Mouse (Mus musculus): Measurements from ENCODE around the gene Prickle1.

Prickle1 gene

DNA sequence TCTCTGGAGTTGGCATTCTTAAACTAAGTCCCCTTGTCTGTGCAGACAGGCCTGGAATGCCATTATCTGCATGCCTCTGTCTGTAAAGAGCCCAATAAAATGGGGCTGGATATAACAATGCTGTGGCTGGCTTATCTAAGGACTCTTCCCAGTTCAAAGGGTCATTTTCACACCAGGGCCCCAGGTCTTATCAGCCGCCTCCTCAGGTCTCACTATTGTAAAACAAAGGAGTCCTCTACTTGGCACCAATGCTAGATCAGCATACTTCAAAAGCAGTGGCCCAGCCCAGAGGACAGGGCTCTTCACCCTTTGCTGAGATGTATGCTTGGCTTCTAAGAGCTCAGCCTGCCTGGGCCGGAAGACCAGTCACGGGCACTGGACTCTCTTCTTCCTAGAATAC is 56.3 kb downstream of the Prickle1 start:
- no peak for DNase-seq (ENCODE audit: low spot score)

DNA sequence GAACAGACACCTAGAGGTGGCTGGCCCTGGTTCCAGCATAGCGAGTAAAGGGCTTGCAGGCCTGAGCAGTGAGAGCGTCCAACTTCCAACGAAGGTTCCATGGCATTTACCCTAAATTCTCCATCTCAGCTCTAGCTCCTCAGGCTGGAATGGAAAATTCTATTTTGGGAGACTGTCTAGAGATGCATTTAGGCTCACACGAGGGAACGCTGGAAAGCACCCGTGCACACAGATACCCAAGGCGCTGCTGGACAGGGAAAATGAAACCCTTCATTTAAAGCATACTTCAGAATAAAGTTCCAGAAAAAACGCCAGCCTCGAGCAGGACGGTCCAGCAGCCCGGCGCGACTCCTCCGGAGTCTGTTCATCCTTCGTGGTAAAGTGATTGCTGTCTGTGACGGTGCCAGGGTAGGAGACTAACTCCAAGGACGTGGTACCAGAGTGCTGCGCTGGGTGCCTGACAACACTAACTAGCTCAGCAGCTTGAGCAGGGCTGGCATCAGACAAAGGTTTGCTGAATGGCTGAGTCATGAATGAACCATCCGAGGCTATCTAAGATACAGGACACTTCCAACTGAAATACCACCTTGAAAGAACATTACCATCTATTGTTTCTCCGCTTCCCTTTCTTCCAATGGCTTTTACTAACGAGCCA is 57.0 kb downstream of the Prickle1 start:
- DNase-seq (ENCODE audit: low spot score) = no peak

DNA sequence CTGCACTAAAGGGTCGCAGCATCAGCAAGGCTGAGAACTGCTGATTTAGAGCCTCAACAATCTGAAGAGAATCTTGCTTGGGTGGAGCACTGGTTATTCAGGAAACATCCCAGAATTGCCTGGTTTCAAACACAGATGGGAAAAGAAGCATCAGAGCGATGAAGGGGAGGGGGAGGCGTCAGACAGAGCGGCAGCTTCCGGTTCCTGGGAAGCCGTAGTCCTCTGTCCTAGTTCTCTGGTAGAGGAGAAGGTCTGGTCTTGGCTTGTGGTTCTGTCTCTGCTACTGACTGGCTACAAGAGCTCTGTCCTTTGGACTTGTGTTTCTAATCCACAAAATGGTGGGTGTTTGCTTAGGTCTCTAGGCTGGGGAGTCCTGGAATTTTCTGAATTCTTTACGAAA is 57.9 kb downstream of the Prickle1 start:
- DNase-seq (ENCODE audit: low spot score) = no peak

DNA sequence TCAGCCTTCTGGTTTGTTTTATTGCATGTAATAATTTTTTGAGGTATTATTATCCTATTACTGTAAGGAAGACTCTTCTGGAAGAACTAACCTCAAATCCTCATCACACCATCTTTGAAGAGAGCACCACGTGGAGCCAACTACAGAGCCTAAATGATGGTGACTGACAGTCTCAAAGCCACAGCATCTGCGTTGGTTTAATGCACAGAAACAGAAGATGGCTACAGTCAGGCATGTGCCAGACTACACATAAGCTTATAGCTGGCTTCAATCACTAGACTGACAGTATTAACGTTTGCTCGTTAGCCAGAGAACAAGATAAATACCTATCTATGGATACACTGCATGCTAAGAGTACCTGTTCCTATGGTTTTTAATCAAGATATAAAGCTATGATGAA is 59.5 kb downstream of the Prickle1 start:
- no peak for DNase-seq (ENCODE audit: low spot score)

DNA sequence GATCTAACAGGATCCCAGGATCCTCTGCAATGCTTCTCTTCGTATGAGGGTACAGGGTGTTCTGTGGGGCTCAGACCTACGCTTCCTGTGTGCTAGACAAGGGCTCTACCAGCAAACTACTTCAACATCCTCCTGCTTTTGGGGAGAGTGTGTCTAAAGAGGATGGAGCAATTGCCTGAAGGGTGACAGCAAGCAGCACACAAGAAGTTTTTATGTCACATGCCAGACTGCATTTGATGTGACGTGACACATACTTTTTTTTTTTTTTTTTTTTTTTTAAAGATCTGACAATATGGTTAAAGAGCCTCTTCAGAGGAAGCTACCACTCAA is 65.0 kb downstream of the Prickle1 start:
- DNase-seq (ENCODE audit: low spot score) = no peak

DNA sequence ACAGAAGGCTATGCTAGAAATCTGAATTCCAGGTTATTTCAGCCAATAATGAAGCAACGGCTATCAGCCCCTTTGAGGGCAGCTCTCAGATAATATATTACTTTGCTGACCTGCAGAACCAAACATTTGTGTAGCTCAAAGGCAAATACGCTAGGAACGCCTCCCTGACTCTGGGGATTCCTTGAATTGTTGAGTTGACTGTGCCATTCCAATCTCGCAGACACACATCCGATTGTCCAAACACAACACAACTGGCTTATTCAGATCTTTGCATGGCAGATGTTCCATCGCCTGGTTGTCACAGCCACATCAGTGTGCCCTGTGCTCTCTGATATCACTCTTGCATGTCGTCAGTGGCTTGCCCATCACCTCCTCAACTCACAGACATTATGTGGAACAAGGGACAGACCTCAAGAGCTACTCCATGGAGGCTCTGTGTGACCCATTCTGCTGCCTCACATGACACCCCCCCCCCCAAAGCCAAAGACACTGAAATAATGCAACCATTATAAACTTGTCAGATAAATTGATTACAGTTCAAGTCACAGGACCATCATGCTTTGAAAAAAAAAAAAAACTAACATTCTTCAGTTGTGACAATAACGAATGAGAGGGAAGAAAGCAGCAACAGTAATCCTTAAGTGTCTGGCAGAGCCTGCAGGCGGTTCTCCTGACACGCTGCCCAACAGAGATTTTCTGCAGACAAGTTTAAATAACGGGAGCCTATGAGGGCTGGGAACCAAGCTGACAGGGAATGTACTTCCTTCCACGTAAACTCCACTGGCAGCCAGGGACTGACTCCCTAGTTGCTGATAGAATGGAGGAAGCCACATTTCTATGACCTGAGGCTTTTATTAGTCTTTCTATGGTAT is 65.6 kb downstream of the Prickle1 start:
- DNase-seq (ENCODE audit: low spot score) = no peak

DNA sequence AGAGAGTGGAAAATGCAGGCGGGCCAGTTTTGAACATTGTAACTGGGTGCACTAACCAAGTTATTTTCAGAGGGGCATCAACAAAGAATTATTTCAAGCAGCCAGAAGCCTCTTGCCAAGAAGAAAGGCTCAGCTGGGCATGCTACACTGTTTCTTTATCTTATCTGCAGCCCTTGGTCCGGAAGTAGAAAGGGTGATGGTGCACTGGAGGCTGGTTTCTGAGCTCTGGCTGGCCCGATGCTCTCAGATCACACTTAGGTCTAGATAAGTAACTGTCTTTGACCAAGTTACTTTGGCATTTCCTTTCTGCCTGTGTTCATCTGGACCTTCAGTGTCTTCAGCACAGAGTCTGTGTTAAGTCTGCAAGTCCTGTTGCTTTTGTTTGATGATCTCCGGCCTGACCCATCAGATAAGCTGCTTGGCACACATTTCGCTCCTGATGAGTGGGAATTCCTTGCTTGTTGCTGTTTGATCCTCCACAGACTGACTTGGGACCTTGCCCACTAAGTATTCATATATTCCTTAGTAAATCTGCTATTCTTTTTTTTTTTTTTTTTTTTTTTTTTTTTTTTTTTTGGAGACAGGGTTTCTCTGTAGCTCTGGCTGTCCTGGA is 70.3 kb downstream of the Prickle1 start:
- DNase-seq (ENCODE audit: low spot score) = no peak

DNA sequence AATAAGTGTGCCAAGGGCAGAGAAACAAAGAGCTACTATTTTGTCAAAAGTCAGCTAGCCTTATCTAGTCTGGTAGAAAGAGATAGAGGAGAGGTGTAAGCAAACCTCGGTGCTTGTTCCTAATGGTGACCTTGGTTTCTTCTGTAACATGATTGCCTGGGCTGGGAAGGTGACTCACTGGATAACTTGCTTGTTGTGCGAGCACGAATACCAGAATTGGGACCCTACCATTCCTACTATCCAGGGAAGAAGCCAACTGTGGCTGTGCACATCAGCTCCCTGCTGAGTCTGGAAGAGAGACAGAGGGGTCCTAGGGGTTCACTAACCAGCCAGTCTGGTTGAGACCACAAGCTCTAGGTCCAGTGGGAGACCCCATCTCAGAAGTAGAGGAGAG is 73.9 kb downstream of the Prickle1 start:
- no peak for DNase-seq (ENCODE audit: low spot score)

DNA sequence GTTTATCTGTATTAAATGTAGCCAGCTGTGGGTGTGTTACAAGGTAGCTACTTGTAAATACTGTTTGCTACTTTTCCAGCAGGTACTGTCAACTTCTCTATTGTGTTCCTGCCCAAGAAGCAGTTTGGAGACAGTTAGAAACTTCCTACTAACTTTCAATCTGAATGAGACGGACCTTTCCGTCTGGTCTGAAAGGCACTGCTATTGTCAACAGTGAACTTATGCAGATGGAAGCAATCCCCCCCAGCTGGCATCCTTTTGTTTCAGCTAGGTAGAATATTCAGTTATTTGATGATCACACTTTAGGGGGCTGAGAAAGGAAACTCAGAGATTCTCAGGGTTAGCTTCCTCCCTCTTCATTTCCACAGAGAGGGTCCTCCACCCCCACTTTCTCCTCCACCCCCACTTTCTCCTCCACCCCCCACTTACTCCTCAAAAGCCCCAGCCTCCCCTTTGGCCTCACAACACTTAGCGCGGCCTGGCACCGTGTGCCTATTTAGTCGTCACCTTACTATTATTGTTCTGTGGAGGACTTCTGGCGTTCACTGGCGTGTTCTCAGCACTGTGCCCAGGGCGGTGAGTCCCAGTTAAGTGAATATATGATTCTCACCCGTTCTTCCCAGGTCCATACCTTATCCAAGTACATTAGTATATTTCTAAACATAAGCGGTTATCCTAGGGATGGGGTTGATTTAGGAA is 74.5 kb downstream of the Prickle1 start:
- no peak for DNase-seq (ENCODE audit: low spot score)

DNA sequence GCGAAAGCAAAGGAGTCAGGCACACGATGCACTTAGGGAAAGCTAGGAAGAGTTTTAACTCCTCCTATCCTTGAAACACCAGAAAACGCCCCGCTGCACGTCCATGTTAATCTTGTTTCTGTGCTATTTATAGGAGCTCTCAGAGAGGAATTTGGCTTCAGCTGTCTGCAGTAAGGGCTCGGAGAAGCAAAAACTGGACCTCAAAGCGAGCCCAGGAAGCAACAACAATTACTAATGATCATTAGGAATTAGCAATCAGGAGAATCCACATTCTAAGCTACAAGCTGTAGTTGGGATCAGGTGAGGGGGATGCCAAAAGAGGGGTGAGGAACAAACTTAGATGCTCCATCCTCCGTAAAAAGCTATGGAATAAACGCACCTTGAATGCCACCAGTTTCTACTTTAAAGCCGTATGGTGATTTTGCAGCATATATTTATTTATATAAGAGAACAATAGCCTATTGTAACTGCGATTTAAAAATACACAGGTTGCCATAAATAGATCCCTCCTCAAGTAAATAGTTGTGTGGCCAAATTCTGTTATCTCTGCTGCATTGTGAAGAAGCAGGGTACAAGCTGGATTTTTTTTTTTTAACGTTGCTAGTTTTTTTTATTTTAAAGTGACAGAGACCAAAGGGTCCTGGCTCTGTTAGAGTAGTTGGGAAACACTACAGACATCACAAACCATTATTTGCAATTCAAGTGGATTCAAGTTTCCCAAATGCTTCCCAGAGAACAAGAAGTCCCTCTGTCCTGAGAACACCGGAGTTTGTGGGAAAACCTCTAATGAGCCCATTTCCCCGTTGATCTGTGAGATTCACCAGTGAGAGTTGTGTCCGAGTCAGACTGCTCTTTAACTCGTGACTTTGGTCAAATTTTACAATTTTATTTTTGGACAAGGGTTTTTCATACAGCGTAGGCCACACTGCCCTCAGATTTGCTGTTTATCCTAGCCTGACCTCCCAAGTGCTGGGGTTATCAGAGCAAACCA is 75.6 kb downstream of the Prickle1 start:
- no peak for DNase-seq (ENCODE audit: low spot score)

DNA sequence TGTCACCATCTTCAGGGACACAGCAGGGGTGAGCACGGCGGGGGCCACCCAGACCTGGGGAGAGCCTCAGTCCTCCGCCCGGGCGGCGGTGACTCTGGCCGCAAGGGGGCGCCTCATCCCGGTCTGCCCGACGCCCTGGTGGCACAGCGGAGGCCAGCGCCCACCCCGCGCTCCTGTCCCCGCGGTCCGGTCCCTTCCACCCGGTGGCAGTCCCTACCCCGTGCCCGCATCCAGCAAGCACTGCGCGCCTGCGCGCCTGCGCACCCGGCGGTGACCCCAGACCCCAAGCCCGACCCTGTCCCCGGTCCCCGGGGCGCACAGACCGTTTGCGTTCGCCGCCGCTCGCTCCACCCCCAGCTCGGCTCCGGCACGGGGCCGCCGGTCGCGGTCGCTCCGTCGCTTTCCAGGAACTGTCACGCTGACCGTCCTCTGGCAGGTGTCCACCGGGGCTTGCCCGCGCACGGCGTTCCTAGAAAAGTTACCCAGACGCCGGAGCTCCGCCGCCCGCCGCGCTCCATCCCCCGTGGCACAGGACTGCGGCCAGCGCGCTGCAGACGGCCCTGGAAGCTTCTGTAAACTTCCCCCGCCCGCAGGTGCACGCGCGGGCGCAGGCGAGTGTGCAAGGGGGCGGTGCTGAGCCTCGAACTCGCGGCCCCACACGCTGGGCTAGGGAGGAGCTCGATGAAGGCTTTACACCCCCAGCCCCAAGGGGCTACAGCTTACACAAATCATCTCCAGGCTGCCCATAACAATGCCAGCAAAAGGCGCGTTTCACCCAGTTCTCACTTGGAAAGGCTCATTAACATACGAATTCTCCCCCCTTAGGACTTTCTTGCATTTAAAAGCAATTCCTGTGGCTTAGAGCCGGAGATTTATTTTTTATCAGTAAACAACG is 76.5 kb downstream of the Prickle1 start:
- DNase-seq (ENCODE audit: low spot score) = peak; percentile 88

DNA sequence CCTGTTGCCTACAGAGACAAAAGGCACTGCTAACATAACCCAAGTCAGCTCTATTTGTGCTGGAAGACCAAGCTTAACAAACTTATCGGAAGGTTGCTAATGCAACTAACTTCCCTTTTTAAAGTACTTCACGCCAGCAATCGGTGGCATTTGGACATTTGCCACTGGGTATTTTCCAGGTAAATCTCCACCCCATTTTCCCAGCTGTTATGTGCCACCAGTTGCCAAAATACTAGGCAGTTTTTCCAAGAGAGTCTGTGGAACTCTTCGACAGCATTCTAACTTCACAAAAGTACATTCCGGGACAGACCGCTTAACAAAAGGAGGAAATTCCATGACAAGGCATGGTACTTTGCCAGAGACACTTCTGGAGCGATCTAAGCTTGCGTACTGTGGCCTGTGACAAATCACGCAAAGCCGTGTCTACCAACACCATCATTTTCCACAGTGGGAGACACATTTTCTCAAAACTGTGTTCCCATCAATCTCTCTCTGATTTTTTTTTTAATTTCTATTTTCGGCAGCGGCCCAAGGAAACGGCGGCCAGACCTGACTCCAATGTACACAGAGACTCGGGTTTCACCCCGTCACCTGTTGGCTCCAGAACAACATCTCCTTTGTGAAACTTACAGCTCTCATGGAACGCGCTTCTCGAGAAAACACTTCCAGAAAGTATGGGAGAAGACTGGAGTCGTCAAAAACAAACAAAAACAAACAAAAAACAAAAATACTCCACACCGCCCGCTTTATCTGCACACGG is 77.4 kb downstream of the Prickle1 start:
- no peak for DNase-seq (ENCODE audit: low spot score)

DNA sequence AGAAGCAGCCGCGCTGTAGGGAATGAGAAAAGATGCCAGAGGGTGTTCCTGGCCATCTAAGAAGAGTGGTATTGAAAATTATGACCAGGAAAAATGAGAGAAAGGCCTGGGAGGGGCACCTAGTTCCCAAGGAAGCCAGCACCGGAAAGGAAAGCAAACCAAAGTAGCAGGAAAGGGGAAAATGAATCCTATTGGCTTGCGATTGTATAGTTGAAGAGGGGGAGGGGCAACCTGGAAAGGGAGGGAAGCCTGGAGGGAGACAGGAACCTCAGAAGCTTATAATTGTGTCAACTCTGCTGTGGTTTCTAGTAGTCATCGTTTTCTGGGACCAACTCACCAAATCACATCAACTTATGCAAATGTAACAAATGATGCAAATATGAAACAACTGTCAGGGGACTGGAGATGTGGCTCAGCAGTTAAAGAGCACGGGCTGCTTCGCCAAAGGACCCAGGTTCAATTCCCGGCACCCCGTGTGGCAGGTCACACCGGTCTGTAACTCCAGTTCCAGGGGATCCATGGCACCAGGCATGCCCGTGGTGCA is 78.6 kb downstream of the Prickle1 start:
- DNase-seq (ENCODE audit: low spot score) = no peak

DNA sequence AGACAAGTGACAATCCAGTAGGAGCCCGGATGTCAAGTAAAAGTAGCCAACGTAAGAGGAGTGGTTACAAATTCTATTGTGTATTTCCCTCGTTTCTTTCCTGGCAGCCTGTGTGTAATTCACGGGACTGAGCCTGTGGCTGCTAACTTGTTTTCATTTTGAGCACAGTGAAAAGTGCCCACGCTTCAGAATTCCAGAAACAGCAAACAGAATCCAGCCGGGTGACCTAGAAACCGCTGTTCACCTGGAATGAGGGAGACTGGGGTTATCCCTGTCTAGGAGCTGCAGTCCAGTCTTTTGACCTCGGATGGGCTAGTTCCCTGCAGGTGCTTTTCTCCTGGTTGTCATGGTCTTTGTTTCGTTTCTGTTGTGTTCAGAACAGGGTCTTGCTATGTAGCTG is 80.4 kb downstream of the Prickle1 start:
- no peak for DNase-seq (ENCODE audit: low spot score)

DNA sequence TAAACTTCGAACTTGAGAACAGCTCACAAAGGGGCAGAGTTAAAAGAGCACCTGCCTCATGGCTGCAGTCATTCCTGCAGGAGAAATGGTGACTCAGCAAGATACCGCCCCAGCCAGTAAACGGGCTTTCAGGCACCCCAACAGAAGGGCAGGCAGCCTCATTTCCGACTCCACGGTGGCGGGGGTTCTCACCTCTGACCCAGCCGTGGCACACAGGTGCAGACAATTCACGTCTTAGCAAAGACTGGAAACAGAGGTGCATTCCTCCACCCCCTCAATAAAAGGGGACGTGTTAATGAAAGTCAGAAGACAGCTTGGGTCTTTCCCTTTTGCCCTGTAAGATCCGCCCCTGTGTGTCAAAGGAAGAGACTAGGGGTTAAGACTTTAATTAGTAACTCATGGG is 81.8 kb downstream of the Prickle1 start:
- DNase-seq (ENCODE audit: low spot score) = no peak

DNA sequence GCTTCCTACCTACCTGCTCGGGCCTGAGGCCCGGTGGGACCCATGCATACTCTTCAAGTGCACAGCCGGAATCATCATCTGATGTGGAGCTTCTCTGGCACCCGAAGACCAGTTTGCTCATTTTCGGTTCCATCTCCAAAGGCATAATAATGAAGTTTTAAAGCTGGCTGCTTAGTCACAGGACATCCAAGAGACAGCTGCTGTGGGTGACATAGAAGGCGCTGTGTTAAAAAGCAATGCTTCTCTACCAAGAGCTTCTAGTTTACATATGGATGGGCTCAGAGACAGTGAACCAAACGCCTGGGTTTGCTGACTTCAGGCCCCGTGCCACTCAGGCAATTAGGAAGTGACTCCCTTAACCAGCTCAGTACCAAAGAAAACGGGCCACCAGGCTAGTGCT is 83.3 kb downstream of the Prickle1 start:
- no peak for DNase-seq (ENCODE audit: low spot score)

DNA sequence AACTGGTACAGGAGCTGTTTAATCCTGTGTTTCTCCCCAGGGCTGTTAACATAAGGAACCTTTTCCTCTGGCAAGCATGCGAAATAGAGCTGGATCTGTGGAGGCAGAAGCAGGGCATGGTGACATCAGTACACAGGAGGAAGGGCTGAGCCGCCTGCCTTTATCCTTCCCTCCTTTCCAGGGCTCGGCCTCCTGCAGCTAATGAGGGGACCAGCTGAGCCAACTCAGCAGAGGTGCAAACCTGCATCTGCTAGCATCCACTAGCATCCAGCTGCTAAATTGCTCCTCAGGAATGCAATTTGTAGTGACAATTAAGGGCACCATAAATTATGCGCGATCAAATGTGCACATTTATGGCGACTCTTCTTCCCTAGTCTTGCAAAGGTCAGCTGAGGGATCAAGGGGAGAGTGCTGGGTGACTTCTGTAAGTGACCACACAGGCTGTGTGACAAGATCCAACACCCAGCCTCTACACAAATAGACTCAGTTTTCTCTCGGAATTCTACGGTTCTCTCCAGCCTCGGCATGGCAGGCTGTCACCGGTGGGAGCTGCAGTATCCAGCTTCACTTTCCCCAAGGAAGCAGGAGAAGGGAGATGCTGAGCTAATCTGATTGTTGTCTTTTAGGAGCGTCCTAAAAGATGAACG is 84.9 kb downstream of the Prickle1 start:
- DNase-seq (ENCODE audit: low spot score) = no peak

DNA sequence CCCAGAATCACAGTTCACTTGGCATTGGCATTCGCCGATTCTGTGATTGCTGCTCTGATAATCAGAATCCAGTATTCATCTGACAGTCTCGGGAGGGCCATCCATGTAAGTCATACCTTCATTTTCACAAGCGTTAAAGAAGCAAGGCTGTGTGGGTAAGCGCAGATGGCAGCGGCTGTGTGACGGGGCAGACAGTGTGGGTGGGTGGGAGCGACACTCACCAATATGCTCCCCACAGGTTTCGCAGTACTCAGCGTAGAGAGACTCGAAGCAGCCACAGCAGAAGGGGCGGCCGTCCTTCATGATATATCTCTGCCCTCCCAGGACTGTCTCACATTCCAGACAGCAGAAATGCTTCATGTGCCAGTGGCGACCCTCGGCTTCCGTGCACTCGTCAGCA is 90.9 kb downstream of the Prickle1 start:
- no peak for DNase-seq (ENCODE audit: low spot score)

DNA sequence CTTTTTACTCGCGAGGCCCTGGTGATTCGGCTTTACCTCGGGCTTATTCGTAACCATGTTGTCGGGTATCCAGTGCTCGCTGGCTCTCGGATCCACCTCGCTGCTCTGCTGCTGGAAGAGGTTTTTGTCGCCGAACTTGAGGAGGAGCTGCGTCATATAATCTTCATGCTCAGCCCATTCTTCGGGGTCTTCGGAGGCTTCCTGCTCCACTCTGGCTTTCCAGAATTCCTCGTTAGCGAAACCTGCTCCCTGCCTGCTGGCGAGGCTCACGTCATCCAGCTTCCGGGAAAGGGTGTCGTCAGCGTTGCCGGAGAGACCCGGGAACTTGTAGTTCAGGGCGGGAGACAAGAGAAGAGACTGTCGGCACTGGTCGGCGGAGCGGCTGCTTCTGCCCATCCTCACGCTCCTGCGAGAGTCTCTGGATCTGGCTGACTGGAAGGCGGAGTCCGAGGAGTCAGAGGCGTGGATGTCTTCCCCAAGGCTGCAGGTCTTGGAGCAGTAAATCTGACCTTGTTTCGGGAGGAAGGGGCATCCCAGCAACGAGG is 92.4 kb downstream of the Prickle1 start:
- no peak for DNase-seq (ENCODE audit: low spot score)

Measured in ovary, postnatal 14 days (tissue).